Mouse (Mus musculus) G1E (cell line): ENCODE data around the gene Vmn1r17.
"Not testable (repeated sequence)": the region's sequence is repeated elsewhere in the genome, so short reads cannot be mapped to it uniquely, and the experiment has no call there.

Experiments
- CTCF ChIP-seq: IDR thresholded peaks from 2 replicates; pipeline ENCODE4 v1.5.1; 2012; ENCODE audit warnings: low read depth, low read length, inconsistent platforms, mixed read lengths
- GATA1 ChIP-seq: IDR thresholded peaks from 2 replicates; pipeline ENCODE4 v1.6.1; 2012; ENCODE audit warnings: borderline replicate concordance, low read length, inconsistent platforms, mixed read lengths
- GATA2 ChIP-seq: IDR thresholded peaks from 2 replicates; pipeline ENCODE4 v1.6.1; 2012; ENCODE audit warnings: low read depth, low read length, inconsistent platforms, borderline replicate concordance
- POLR2AphosphoS5 ChIP-seq: IDR thresholded peaks from 2 replicates; pipeline ENCODE4 v1.6.1; 2012; ENCODE audit warnings: low read depth, low read length, inconsistent platforms; ENCODE audit not compliant: insufficient replicate concordance
- TAL1 ChIP-seq: conservative IDR thresholded peaks from 2 replicates; pipeline ENCODE4 v1.6.1; 2012; ENCODE audit warnings: low read depth, low read length, inconsistent platforms, mixed read lengths

DNA sequence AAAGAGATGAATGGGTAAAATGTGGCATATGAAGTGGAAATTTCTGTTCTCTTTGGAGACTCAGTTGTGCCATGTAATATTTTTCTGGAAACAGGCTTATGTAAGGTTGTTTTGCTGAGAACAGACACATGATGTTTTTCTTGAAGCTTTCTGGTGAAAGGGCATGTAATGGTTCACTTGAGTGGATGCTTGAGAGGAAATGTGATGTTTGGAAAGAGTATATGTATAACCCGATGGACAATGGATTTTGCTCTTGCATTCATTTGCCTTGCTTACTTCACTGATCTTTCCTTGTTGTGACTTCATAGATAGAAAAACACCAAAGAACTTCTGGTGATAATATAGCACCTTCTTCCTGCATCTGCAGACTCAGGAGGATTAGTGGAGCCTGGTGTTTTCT, 2.3 kb upstream of the Vmn1r17 start:
- TF ChIP-seq CTCF, GATA1, POLR2AphosphoS5, TAL1, GATA2: not testable (repeated sequence)
